Mouse (Mus musculus): ENCODE measurements around the gene Fgf11. TPM values are rescaled to one million over a fixed set of nuclear protein-coding genes. Genes with fewer than 3 reads are reported as not detected.

Gene Fgf11
- polyA plus RNA-seq, 2 experiments: 0.06 to 0.41 TPM

- H3K27me3 ChIP-seq (ENCODE audit: control insufficient read depth, insufficient read depth, low read length): peaks cover 44% of the 10 kb centered on the region
- H3K4me1 ChIP-seq (replicated peaks; ENCODE audit: control insufficient read depth in 2 of 2, insufficient read depth in 2 of 2, low read length in 1 of 2): peaks cover 14 to 23% of the 10 kb centered on the region in 2 experiments
- peak within 1 kb of the TSS; percentile 67 to 88 for H3K4me3 ChIP-seq (ENCODE audit: insufficient read depth in 1 of 2, low read depth in 2 of 2, low read length in 2 of 2)
- ATAC-seq (ENCODE audit: insufficient read depth) (peak; percentile 39), DNase-seq (ENCODE audit: low read depth in 3 of 3, low spot score in 3 of 3) (no peak)
- peak within 1 kb of the TSS; percentile 94 for H3K4me2 ChIP-seq (ENCODE audit: low read depth)
- H3K9me3 ChIP-seq (ENCODE audit: control insufficient read depth, low read length): no peaks in the 10 kb centered on the region
- TF ChIP-seq EP300 (IDR thresholded peaks at IDR 0.05; ENCODE audit: low read depth) (no peak), CTCF (IDR thresholded peaks at IDR 0.05; ENCODE audit: low read depth) (no peak)
- H3K36me3 ChIP-seq (replicated peaks; ENCODE audit: control insufficient read depth, insufficient read depth, low read depth): no peaks in the 10 kb centered on the region
- under 1% methylated on average over 32 of the region's 32 CpGs for WGBS (ENCODE audit: insufficient replicate concordance)
- H3K9ac ChIP-seq (replicated peaks): peak within 1 kb of the TSS; percentile 81
- peak within 1 kb of the TSS; percentile 76 for H3K27ac ChIP-seq
Measured at GRCm38 (mm10) chr11:69837604-69837951, 35.9 kb upstream of the Fgf11 start, which contains the start of gene Nlgn2. TSS of gene Nlgn2 (minus strand) at chr11:69837784.

- no peak for DNase-seq (ENCODE audit: low read depth in 3 of 3, low spot score in 3 of 3)
- Histone ChIP-seq H3K36me3 (replicated peaks; ENCODE audit: control insufficient read depth, insufficient read depth, low read depth) (no peaks in the 10 kb centered on the region), H3K9me3 (ENCODE audit: control insufficient read depth, low read length) (no peaks in the 10 kb centered on the region), H3K27me3 (ENCODE audit: control insufficient read depth, insufficient read depth, low read length) (peaks cover 44% of the 10 kb centered on the region), H3K9ac (replicated peaks) (peak overlapping the region; percentile 39), H3K4me1 (replicated peaks; ENCODE audit: control insufficient read depth in 2 of 2, insufficient read depth in 2 of 2, low read length in 1 of 2) (peaks cover 14 to 23% of the 10 kb centered on the region in 2 experiments), H3K27ac (no peak overlapping the region), H3K4me2 (ENCODE audit: low read depth) (peak overlapping the region; percentile 94), H3K4me3 (ENCODE audit: insufficient read depth in 1 of 2, low read depth in 2 of 2, low read length in 2 of 2) (peak overlapping the region; percentile 67 to 88)
- WGBS (ENCODE audit: insufficient replicate concordance): 3% methylated on average over 50 of the region's 52 CpGs
- ATAC-seq (ENCODE audit: insufficient read depth): no peak
- no peak for TF ChIP-seq CTCF (IDR thresholded peaks at IDR 0.05; ENCODE audit: low read depth)
- TF ChIP-seq EP300 (IDR thresholded peaks at IDR 0.05; ENCODE audit: low read depth): no peak
Measured at GRCm38 (mm10) chr11:69836703-69837576, 35.3 kb upstream of the Fgf11 start.

- peaks cover 44% of the 10 kb centered on the region for H3K27me3 ChIP-seq (ENCODE audit: control insufficient read depth, insufficient read depth, low read length)
- no peak for ATAC-seq (ENCODE audit: insufficient read depth)
- no peak for DNase-seq (ENCODE audit: low read depth in 3 of 3, low spot score in 3 of 3)
- no peaks in the 10 kb centered on the region for H3K9me3 ChIP-seq (ENCODE audit: control insufficient read depth, low read length)
- no peak overlapping the region for H3K4me3 ChIP-seq (ENCODE audit: insufficient read depth in 1 of 2, low read depth in 2 of 2, low read length in 2 of 2)
- TF ChIP-seq EP300 (IDR thresholded peaks at IDR 0.05; ENCODE audit: low read depth): no peak
- TF ChIP-seq CTCF (IDR thresholded peaks at IDR 0.05; ENCODE audit: low read depth): no peak
- H3K36me3 ChIP-seq (replicated peaks; ENCODE audit: control insufficient read depth, insufficient read depth, low read depth): no peaks in the 10 kb centered on the region
- no peak overlapping the region for H3K9ac ChIP-seq (replicated peaks)
- H3K27ac ChIP-seq: no peak overlapping the region
- H3K4me2 ChIP-seq (ENCODE audit: low read depth): no peak overlapping the region
- H3K4me1 ChIP-seq (replicated peaks; ENCODE audit: control insufficient read depth in 2 of 2, insufficient read depth in 2 of 2, low read length in 1 of 2): peaks cover 14 to 25% of the 10 kb centered on the region in 2 experiments
- 19% methylated on average over 4 of the region's 4 CpGs for WGBS (ENCODE audit: insufficient replicate concordance)
Measured at GRCm38 (mm10) chr11:69835966-69836335, 34.3 kb upstream of the Fgf11 start.

- Histone ChIP-seq H3K27me3 (ENCODE audit: control insufficient read depth, insufficient read depth, low read length) (peaks cover 44% of the 10 kb centered on the region), H3K4me3 (ENCODE audit: insufficient read depth in 1 of 2, low read depth in 2 of 2, low read length in 2 of 2) (no peak overlapping the region), H3K4me2 (ENCODE audit: low read depth) (no peak overlapping the region), H3K36me3 (replicated peaks; ENCODE audit: control insufficient read depth, insufficient read depth, low read depth) (no peaks in the 10 kb centered on the region), H3K9ac (replicated peaks) (no peak overlapping the region), H3K9me3 (ENCODE audit: control insufficient read depth, low read length) (no peaks in the 10 kb centered on the region), H3K27ac (no peak overlapping the region), H3K4me1 (replicated peaks; ENCODE audit: control insufficient read depth in 2 of 2, insufficient read depth in 2 of 2, low read length in 1 of 2) (peaks cover 14 to 25% of the 10 kb centered on the region in 2 experiments)
- TF ChIP-seq EP300 (IDR thresholded peaks at IDR 0.05; ENCODE audit: low read depth): no peak
- TF ChIP-seq CTCF (IDR thresholded peaks at IDR 0.05; ENCODE audit: low read depth): no peak
- WGBS (ENCODE audit: insufficient replicate concordance): 15% methylated on average over 9 of the region's 9 CpGs
- ATAC-seq (ENCODE audit: insufficient read depth) (no peak), DNase-seq (ENCODE audit: low read depth in 3 of 3, low spot score in 3 of 3) (no peak)
Measured at GRCm38 (mm10) chr11:69835326-69835965, 33.8 kb upstream of the Fgf11 start.

GRCm38 (mm10) chr11:69834001-69834549 is 32.4 kb upstream of the Fgf11 start:
- no peak for DNase-seq (ENCODE audit: low read depth in 3 of 3, low spot score in 3 of 3)
- H3K36me3 ChIP-seq (replicated peaks; ENCODE audit: control insufficient read depth, insufficient read depth, low read depth): no peaks in the 10 kb centered on the region
- peak overlapping the region; percentile 10 to 42; a peak in 3 of 4 replicates for H3K4me3 ChIP-seq (ENCODE audit: insufficient read depth in 1 of 2, low read depth in 2 of 2, low read length in 2 of 2)
- H3K9ac ChIP-seq (replicated peaks): peak overlapping the region; percentile 61
- ATAC-seq (ENCODE audit: insufficient read depth): peak; percentile 7; the same call in 1 of the 2 replicates
- no peaks in the 10 kb centered on the region for H3K9me3 ChIP-seq (ENCODE audit: control insufficient read depth, low read length)
- peaks cover 10 to 19% of the 10 kb centered on the region in 2 experiments for H3K4me1 ChIP-seq (replicated peaks; ENCODE audit: control insufficient read depth in 2 of 2, insufficient read depth in 2 of 2, low read length in 1 of 2)
- H3K27ac ChIP-seq: no peak overlapping the region
- TF ChIP-seq CTCF (IDR thresholded peaks at IDR 0.05; ENCODE audit: low read depth) (no peak), EP300 (IDR thresholded peaks at IDR 0.05; ENCODE audit: low read depth) (no peak)
- peaks cover 44% of the 10 kb centered on the region for H3K27me3 ChIP-seq (ENCODE audit: control insufficient read depth, insufficient read depth, low read length)
- peak overlapping the region; percentile 79 for H3K4me2 ChIP-seq (ENCODE audit: low read depth)
- 3% methylated on average over 39 of the region's 48 CpGs for WGBS (ENCODE audit: insufficient replicate concordance)
